Mouse (Mus musculus) midbrain, embryonic 12.5 days (tissue): ENCODE results near the gene Oxnad1. TPM values are rescaled to one million over a fixed set of nuclear protein-coding genes. Genes with fewer than 3 reads are reported as not detected.
A peak's percentile ranks its signal among the peaks of the same experiment; 100 is the strongest.

Experiments used
- ATAC-seq: fragments of 200-750 bp; cut with Nextera tagmentation; 2 replicates; pipeline ENCODE4 v1.8.0; 2017; ENCODE audit warnings: low read depth, moderate TSS enrichment, moderate library complexity; ENCODE audit not compliant: low FRiP score
- H3K27ac ChIP-seq: fragments of 300-500 bp; sonication (generic); replicated peaks from 2 replicates; pipeline ENCODE4 v1.5.1; 2016; ENCODE audit warnings: mild to moderate bottlenecking
- H3K27me3 ChIP-seq: fragments of 300-500 bp; sonication (generic); 2 replicates; pipeline ENCODE4 v1.6.1; 2016; ENCODE audit warnings: mild to moderate bottlenecking
- H3K36me3 ChIP-seq: fragments of 300-500 bp; sonication (generic); 2 replicates; pipeline ENCODE4 v1.6.1; 2016
- H3K4me1 ChIP-seq: fragments of 300-500 bp; sonication (generic); 2 replicates; pipeline ENCODE4 v1.6.1; 2016
- H3K4me2 ChIP-seq: fragments of 300-500 bp; sonication (generic); replicated peaks from 2 replicates; pipeline ENCODE4 v1.6.1; 2016; ENCODE audit warnings: mild to moderate bottlenecking, moderate library complexity
- H3K4me3 ChIP-seq: fragments of 300-500 bp; sonication (generic); 2 replicates; pipeline ENCODE4 v1.5.1; 2016; ENCODE audit warnings: mild to moderate bottlenecking
- H3K9ac ChIP-seq: fragments of 300-500 bp; sonication (generic); replicated peaks from 2 replicates; pipeline ENCODE4 v1.6.1; 2016; ENCODE audit warnings: mild to moderate bottlenecking, moderate library complexity
- H3K9me3 ChIP-seq: fragments of 300-500 bp; sonication (generic); 2 replicates; pipeline ENCODE4 v1.6.1; 2016; ENCODE audit warnings: mild to moderate bottlenecking
- WGBS: fragments of 180-500 bp; shearing (Covaris S2); methylation state at CpG from one replicate; pipeline ENCODE4 v1.1.7; 2016; 5-methylcytosine and 5-hydroxymethylcytosine counted together
- polyA plus RNA-seq: library from polyadenylated mRNA; unstranded; fragments of >200 nt; fragmentation: Nextera tagmentation; extraction: Ambion mirVana; gene quantifications from 2 replicates; pipeline ENCODE4 v1.2.1, GENCODE M21; 2016

The Oxnad1 gene
- polyA plus RNA-seq, result 21.5 and 23.0 TPM in 2 replicates

GRCm38 (mm10) chr14:32084761-32085485, at the start of gene Oxnad1:
Gene Oxnad1, plus strand, starts transcription at chr14:32085374.
- no peaks in the 10 kb centered on the region for H3K9me3 ChIP-seq
- H3K27me3 ChIP-seq, result no peaks in the 10 kb centered on the region
- H3K4me3 ChIP-seq, result peak within 1 kb of the TSS; percentile 67
- H3K4me1 ChIP-seq, result peaks cover 15% of the 10 kb centered on the region
- peak within 1 kb of the TSS; percentile 71 for H3K9ac ChIP-seq
- peaks cover 28% of the 10 kb centered on the region for H3K36me3 ChIP-seq
- peak within 1 kb of the TSS; percentile 75 for H3K4me2 ChIP-seq
- peak; percentile 96 for ATAC-seq
- H3K27ac ChIP-seq, result peak within 1 kb of the TSS; percentile 77
- 5% methylated on average over 22 of the region's 22 CpGs for WGBS

GRCm38 (mm10) chr14:32036482-32036881, 48.7 kb upstream of the Oxnad1 start:
- no peak overlapping the region for H3K4me3 ChIP-seq
- no peak overlapping the region for H3K9ac ChIP-seq
- no peak overlapping the region for H3K4me2 ChIP-seq
- WGBS, result 83% methylated on average over 5 of the region's 5 CpGs
- no peaks in the 10 kb centered on the region for H3K9me3 ChIP-seq
- H3K27ac ChIP-seq, result no peak overlapping the region
- no peaks in the 10 kb centered on the region for H3K4me1 ChIP-seq
- H3K36me3 ChIP-seq, result no peaks in the 10 kb centered on the region
- no peak for ATAC-seq
- H3K27me3 ChIP-seq, result no peaks in the 10 kb centered on the region

- no peak for ATAC-seq
- no peaks in the 10 kb centered on the region for H3K4me1 ChIP-seq
- H3K9ac ChIP-seq, result no peak overlapping the region
- no peak overlapping the region for H3K4me3 ChIP-seq
- no peaks in the 10 kb centered on the region for H3K9me3 ChIP-seq
- WGBS, result 85% methylated on average over 8 of the region's 8 CpGs
- H3K27me3 ChIP-seq, result no peaks in the 10 kb centered on the region
- no peak overlapping the region for H3K27ac ChIP-seq
- no peaks in the 10 kb centered on the region for H3K36me3 ChIP-seq
- no peak overlapping the region for H3K4me2 ChIP-seq
Observed at GRCm38 (mm10) chr14:32037661-32038252, 47.4 kb upstream of the Oxnad1 start.

GRCm38 (mm10) chr14:32042108-32042507, 43.1 kb upstream of the Oxnad1 start:
- Histone ChIP-seq H3K4me1 (no peaks in the 10 kb centered on the region), H3K27me3 (no peaks in the 10 kb centered on the region), H3K9ac (no peak overlapping the region), H3K27ac (no peak overlapping the region), H3K9me3 (no peaks in the 10 kb centered on the region), H3K4me2 (no peak overlapping the region), H3K36me3 (no peaks in the 10 kb centered on the region), H3K4me3 (no peak overlapping the region)
- WGBS, result 74% methylated on average over 5 of the region's 5 CpGs
- no peak for ATAC-seq

- Histone ChIP-seq H3K4me1 (no peaks in the 10 kb centered on the region), H3K27ac (no peak overlapping the region), H3K36me3 (no peaks in the 10 kb centered on the region), H3K9ac (no peak overlapping the region), H3K9me3 (no peaks in the 10 kb centered on the region), H3K4me3 (no peak overlapping the region), H3K4me2 (no peak overlapping the region), H3K27me3 (no peaks in the 10 kb centered on the region)
- 80% methylated on average over 8 of the region's 8 CpGs for WGBS
- ATAC-seq, result no peak
Observed at GRCm38 (mm10) chr14:32046357-32046756, 38.8 kb upstream of the Oxnad1 start.

- no peak overlapping the region for H3K4me2 ChIP-seq
- ATAC-seq, result no peak
- WGBS, result 88% methylated on average over 6 of the region's 6 CpGs
Observed at GRCm38 (mm10) chr14:32050171-32050570, 35.0 kb upstream of the Oxnad1 start.

GRCm38 (mm10) chr14:32053895-32054294, 31.3 kb upstream of the Oxnad1 start:
- no peak for ATAC-seq
- WGBS, result 79% methylated on average over 5 of the region's 5 CpGs

More at GRCm38 (mm10) chr14:32050171-32050570, 35.0 kb upstream of the Oxnad1 start:
- H3K9ac ChIP-seq, result no peak overlapping the region
- no peaks in the 10 kb centered on the region for H3K4me1 ChIP-seq
- no peak overlapping the region for H3K4me3 ChIP-seq
- H3K9me3 ChIP-seq, result no peaks in the 10 kb centered on the region
- H3K27ac ChIP-seq, result no peak overlapping the region
- H3K27me3 ChIP-seq, result no peaks in the 10 kb centered on the region
- H3K36me3 ChIP-seq, result no peaks in the 10 kb centered on the region

GRCm38 (mm10) chr14:32054788-32055187, 30.4 kb upstream of the Oxnad1 start:
- H3K27ac ChIP-seq, result no peak overlapping the region
- no peaks in the 10 kb centered on the region for H3K27me3 ChIP-seq
- no peak overlapping the region for H3K4me2 ChIP-seq
- no peaks in the 10 kb centered on the region for H3K4me1 ChIP-seq
- no peak overlapping the region for H3K4me3 ChIP-seq
- 0 out of 2 replicates have a peak, but pooled peaks cover 2% of the 10 kb centered on the region for H3K9me3 ChIP-seq
- WGBS, result 71% methylated on average over 10 of the region's 10 CpGs
- no peaks in the 10 kb centered on the region for H3K36me3 ChIP-seq
- no peak overlapping the region for H3K9ac ChIP-seq
- no peak for ATAC-seq

More at GRCm38 (mm10) chr14:32053895-32054294, 31.3 kb upstream of the Oxnad1 start:
- Histone ChIP-seq H3K27ac (no peak overlapping the region), H3K4me1 (no peaks in the 10 kb centered on the region), H3K4me3 (no peak overlapping the region), H3K27me3 (no peaks in the 10 kb centered on the region), H3K9ac (no peak overlapping the region), H3K9me3 (0 out of 2 replicates have a peak, but pooled peaks cover 2% of the 10 kb centered on the region), H3K4me2 (no peak overlapping the region), H3K36me3 (no peaks in the 10 kb centered on the region)

- Histone ChIP-seq H3K27me3 (no peaks in the 10 kb centered on the region), H3K36me3 (no peaks in the 10 kb centered on the region), H3K4me3 (no peak overlapping the region), H3K9me3 (0 out of 2 replicates have a peak, but pooled peaks cover 2% of the 10 kb centered on the region), H3K9ac (no peak overlapping the region), H3K4me1 (no peaks in the 10 kb centered on the region), H3K27ac (no peak overlapping the region), H3K4me2 (no peak overlapping the region)
- no peak for ATAC-seq
- 82% methylated on average over 8 of the region's 8 CpGs for WGBS
Observed at GRCm38 (mm10) chr14:32055781-32056180, 29.4 kb upstream of the Oxnad1 start.

GRCm38 (mm10) chr14:32056675-32057074, 28.5 kb upstream of the Oxnad1 start:
- no peaks in the 10 kb centered on the region for H3K4me1 ChIP-seq
- no peaks in the 10 kb centered on the region for H3K36me3 ChIP-seq
- ATAC-seq, result no peak
- H3K27me3 ChIP-seq, result no peaks in the 10 kb centered on the region
- no peak overlapping the region for H3K4me2 ChIP-seq
- WGBS, result 91% methylated on average over 2 of the region's 2 CpGs
- H3K27ac ChIP-seq, result no peak overlapping the region
- H3K4me3 ChIP-seq, result no peak overlapping the region
- 0 out of 2 replicates have a peak, but pooled peaks cover 2% of the 10 kb centered on the region for H3K9me3 ChIP-seq
- no peak overlapping the region for H3K9ac ChIP-seq

- Histone ChIP-seq H3K4me3 (no peak overlapping the region), H3K27ac (no peak overlapping the region), H3K4me1 (no peaks in the 10 kb centered on the region), H3K9ac (no peak overlapping the region), H3K27me3 (no peaks in the 10 kb centered on the region), H3K4me2 (no peak overlapping the region), H3K9me3 (0 out of 2 replicates have a peak, but pooled peaks cover 2% of the 10 kb centered on the region), H3K36me3 (no peaks in the 10 kb centered on the region)
- 83% methylated on average over 4 of the region's 4 CpGs for WGBS
- no peak for ATAC-seq
Observed at GRCm38 (mm10) chr14:32057664-32058063, 27.5 kb upstream of the Oxnad1 start.

- H3K9ac ChIP-seq, result no peak overlapping the region
- WGBS, result 95% methylated on average over 4 of the region's 4 CpGs
- H3K4me2 ChIP-seq, result no peak overlapping the region
- H3K4me1 ChIP-seq, result no peaks in the 10 kb centered on the region
- H3K27me3 ChIP-seq, result no peaks in the 10 kb centered on the region
- H3K36me3 ChIP-seq, result no peaks in the 10 kb centered on the region
- no peak overlapping the region for H3K27ac ChIP-seq
- no peak overlapping the region for H3K4me3 ChIP-seq
- H3K9me3 ChIP-seq, result peaks cover 10% of the 10 kb centered on the region
- no peak for ATAC-seq
Observed at GRCm38 (mm10) chr14:32061398-32061797, 23.8 kb upstream of the Oxnad1 start.
